Mouse (Mus musculus): Measurements from ENCODE around the gene Gm10065.

DNA sequence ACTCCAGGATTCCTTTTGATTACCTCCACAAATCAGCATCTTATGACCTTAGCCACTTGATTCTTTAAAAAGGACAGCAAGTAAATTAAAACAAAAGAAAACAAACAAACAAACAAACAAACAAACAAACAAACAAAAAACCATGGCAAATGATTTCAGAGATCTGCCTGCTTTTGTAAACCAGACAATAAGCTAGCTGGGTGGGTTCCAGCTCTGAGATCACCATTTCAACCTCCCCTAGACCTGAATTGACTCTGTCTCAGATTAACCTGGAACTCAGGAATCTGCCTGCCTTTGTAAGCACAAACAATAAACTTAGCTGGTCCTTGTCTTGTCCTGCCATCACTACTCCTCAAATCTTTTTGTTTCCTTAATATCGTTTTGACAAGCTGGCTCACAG lies 7.6 kb upstream of the Gm10065 start:
- TF ChIP-seq POLR2A (IDR thresholded peaks at IDR 0.05; ENCODE audit: insufficient read length, low read depth) (no peak), CEBPB (IDR thresholded peaks at IDR 0.05; ENCODE audit: insufficient read depth, poor library complexity, severe bottlenecking) (no peak), MYOD1 (IDR thresholded peaks at IDR 0.05; ENCODE audit: control insufficient read depth in 1 of 3, insufficient read length in 2 of 3, low read depth in 2 of 3) (no peak)
